Mouse (Mus musculus) right cerebral cortex, adult 2 months (tissue): ENCODE measurements at regions not wholly inside any gene's neighbourhood (a gene's known extent, or its start where the extent isn't known, plus 50 kb on each side); places are given as distances from the start of the nearest gene placed in this dataset.

Source experiments
- DNase-seq, 2 experiments: peaks; one replicate each; pipeline ENCODE4 v3.0.0; 2021 to 2022; ENCODE audit warnings: low spot score in 2 of 2

GRCm38 (mm10) chr5:106392213-106392612 lies 65.8 kb downstream of the Barhl2 start:
- no peak for DNase-seq

GRCm38 (mm10) chr5:106386621-106387020 lies 71.3 kb downstream of the Barhl2 start:
- no peak for DNase-seq

- no peak for DNase-seq
Observed at GRCm38 (mm10) chr5:106385838-106386237, 72.1 kb downstream of the Barhl2 start.

- DNase-seq = no peak
Observed at GRCm38 (mm10) chr5:106385219-106385618, 72.7 kb downstream of the Barhl2 start.

- no peak for DNase-seq
Observed at GRCm38 (mm10) chr5:106384138-106384770, 73.7 kb downstream of the Barhl2 start.

GRCm38 (mm10) chr5:106381919-106382318 lies 76.0 kb downstream of the Barhl2 start:
- DNase-seq = no peak

GRCm38 (mm10) chr5:106380631-106381285 lies 77.2 kb downstream of the Barhl2 start:
- no peak for DNase-seq

GRCm38 (mm10) chr5:106376781-106377525 lies 81.0 kb downstream of the Barhl2 start:
- DNase-seq = no peak

GRCm38 (mm10) chr5:106367831-106368230 lies 90.1 kb downstream of the Barhl2 start:
- DNase-seq = no peak

- no peak for DNase-seq
Observed at GRCm38 (mm10) chr5:106367312-106367711, 90.7 kb downstream of the Barhl2 start.

- no peak for DNase-seq
Observed at GRCm38 (mm10) chr5:106366006-106366405, 92.0 kb downstream of the Barhl2 start.

- DNase-seq = peak in 1 of 2 experiments; percentile 18
Observed at GRCm38 (mm10) chr5:106365094-106365493, 92.9 kb downstream of the Barhl2 start.

- no peak for DNase-seq
Observed at GRCm38 (mm10) chr5:106351348-106351747, 106.6 kb downstream of the Barhl2 start.

GRCm38 (mm10) chr5:106349851-106350515 lies 108.0 kb downstream of the Barhl2 start:
- DNase-seq = no peak

GRCm38 (mm10) chr5:106344308-106344707 lies 113.7 kb downstream of the Barhl2 start:
- DNase-seq = no peak

- no peak for DNase-seq
Observed at GRCm38 (mm10) chr5:106343601-106344000, 114.4 kb downstream of the Barhl2 start.

- DNase-seq = no peak
Observed at GRCm38 (mm10) chr5:106341361-106341760, 116.6 kb downstream of the Barhl2 start.

- DNase-seq = no peak
Observed at GRCm38 (mm10) chr5:106335639-106336038, 122.3 kb downstream of the Barhl2 start.

GRCm38 (mm10) chr5:106327592-106328150 lies 130.3 kb downstream of the Barhl2 start:
- DNase-seq = no peak

- no peak for DNase-seq
Observed at GRCm38 (mm10) chr5:106322574-106323215, 135.3 kb downstream of the Barhl2 start.

- DNase-seq = no peak
Observed at GRCm38 (mm10) chr5:106321426-106321825, 136.5 kb downstream of the Barhl2 start.
